Mouse (Mus musculus): Measurements from ENCODE around the gene St6galnac6.

The St6galnac6 gene

GRCm38 (mm10) chr2:32640550-32641051 lies 41.1 kb downstream of the St6galnac6 start:
- DNase-seq (ENCODE audit: low spot score) = no peak

GRCm38 (mm10) chr2:32641810-32642209 lies 42.3 kb downstream of the St6galnac6 start:
- DNase-seq (ENCODE audit: low spot score) = no peak

GRCm38 (mm10) chr2:32642813-32643212 lies 43.3 kb downstream of the St6galnac6 start:
- peak; percentile 27 for DNase-seq (ENCODE audit: low spot score)

- no peak for DNase-seq (ENCODE audit: low spot score)
These were observed 44.6 kb downstream of the St6galnac6 start for GRCm38 (mm10) chr2:32644083-32644482.

GRCm38 (mm10) chr2:32644799-32645475 lies 45.4 kb downstream of the St6galnac6 start:
- DNase-seq (ENCODE audit: low spot score) = no peak

- DNase-seq (ENCODE audit: low spot score) = peak; percentile 32
These were observed 46.1 kb downstream of the St6galnac6 start for GRCm38 (mm10) chr2:32645647-32646046.

- DNase-seq (ENCODE audit: low spot score) = peak; percentile 24
These were observed 47.0 kb downstream of the St6galnac6 start, which contains the start of gene Eng for GRCm38 (mm10) chr2:32646379-32647056. Gene Eng, plus strand, starts transcription at chr2:32646595.

GRCm38 (mm10) chr2:32647366-32647765 lies 47.9 kb downstream of the St6galnac6 start:
- no peak for DNase-seq (ENCODE audit: low spot score)

GRCm38 (mm10) chr2:32653764-32654163 lies 54.3 kb downstream of the St6galnac6 start:
- DNase-seq (ENCODE audit: low spot score) = no peak

- DNase-seq (ENCODE audit: low spot score) = no peak
These were observed 55.4 kb downstream of the St6galnac6 start for GRCm38 (mm10) chr2:32654743-32655393.

- DNase-seq (ENCODE audit: low spot score) = no peak
These were observed 55.9 kb downstream of the St6galnac6 start for GRCm38 (mm10) chr2:32655394-32655744.

GRCm38 (mm10) chr2:32655826-32656225 lies 56.3 kb downstream of the St6galnac6 start:
- no peak for DNase-seq (ENCODE audit: low spot score)

GRCm38 (mm10) chr2:32658873-32659272 lies 59.4 kb downstream of the St6galnac6 start:
- no peak for DNase-seq (ENCODE audit: low spot score)

GRCm38 (mm10) chr2:32661509-32662107 lies 62.1 kb downstream of the St6galnac6 start:
- peak; percentile 19 for DNase-seq (ENCODE audit: low spot score)

GRCm38 (mm10) chr2:32662291-32662690 lies 62.8 kb downstream of the St6galnac6 start:
- DNase-seq (ENCODE audit: low spot score) = no peak

GRCm38 (mm10) chr2:32665345-32665744 lies 65.8 kb downstream of the St6galnac6 start:
- no peak for DNase-seq (ENCODE audit: low spot score)

GRCm38 (mm10) chr2:32665853-32666252 lies 66.3 kb downstream of the St6galnac6 start:
- no peak for DNase-seq (ENCODE audit: low spot score)

- no peak for DNase-seq (ENCODE audit: low spot score)
These were observed 68.3 kb downstream of the St6galnac6 start for GRCm38 (mm10) chr2:32667775-32668174.

GRCm38 (mm10) chr2:32668176-32668575 lies 68.7 kb downstream of the St6galnac6 start:
- no peak for DNase-seq (ENCODE audit: low spot score)

GRCm38 (mm10) chr2:32669876-32670275 lies 70.4 kb downstream of the St6galnac6 start:
- no peak for DNase-seq (ENCODE audit: low spot score)
